Mouse (Mus musculus) bone marrow macrophage, adult 2 months (primary cell): ENCODE data around the gene Vcl. TPM values are rescaled to one million over a fixed set of nuclear protein-coding genes. Genes with fewer than 3 reads are reported as not detected.

ENCODE experiments used
- H3K27ac ChIP-seq: 2 replicates; pipeline ENCODE4 v1.5.1; 2012; ENCODE audit warnings: low read depth, low read length; ENCODE audit not compliant: insufficient read depth
- H3K4me1 ChIP-seq: 2 replicates; pipeline ENCODE4 v1.6.1; 2012; ENCODE audit warnings: low read length; ENCODE audit not compliant: control insufficient read depth, insufficient read depth
- H3K4me3 ChIP-seq: 2 replicates; pipeline ENCODE4 v1.5.1; 2012; ENCODE audit warnings: mild to moderate bottlenecking, low read length, moderate library complexity; ENCODE audit not compliant: insufficient read depth
- CTCF ChIP-seq: IDR thresholded peaks from 2 replicates; pipeline ENCODE4 v1.5.1; 2012; ENCODE audit warnings: low read depth, mild to moderate bottlenecking, low read length, moderate library complexity
- POLR2A ChIP-seq: IDR thresholded peaks from 2 replicates; pipeline ENCODE4 v1.6.1; 2012; ENCODE audit warnings: mild to moderate bottlenecking, low read depth, low read length, borderline replicate concordance
- polyA plus RNA-seq: library from polyadenylated mRNA; stranded (reverse); fragments of >200 nt; gene quantifications from 2 replicates; pipeline ENCODE4 v1.2.4, GENCODE M21; 2012; ENCODE audit not compliant: missing spikeins, insufficient read depth, insufficient read length

Vcl gene
- polyA plus RNA-seq, result 12.9 and 13.2 TPM in 2 replicates

GRCm38 (mm10) chr14:20928848-20929745 lies at the start of gene Vcl:
Gene Vcl, plus strand, starts transcription at chr14:20929398.
- Histone ChIP-seq H3K4me3 (peak within 1 kb of the TSS; percentile 87), H3K4me1 (peaks cover 26% of the 10 kb centered on the region), H3K27ac (peak within 1 kb of the TSS; percentile 66)
- peak; percentile 91 for TF ChIP-seq POLR2A
- no peak for TF ChIP-seq CTCF

- Histone ChIP-seq H3K4me1 (peaks cover 20% of the 10 kb centered on the region), H3K4me3 (peak overlapping the region; percentile 24; the same call in 1 of the 2 replicates), H3K27ac (peak overlapping the region; percentile 94)
- TF ChIP-seq CTCF (no peak), POLR2A (no peak)
Observed at GRCm38 (mm10) chr14:20884691-20885090, 44.5 kb upstream of the Vcl start.

GRCm38 (mm10) chr14:20885091-20885888 lies 43.9 kb upstream of the Vcl start:
- TF ChIP-seq POLR2A, result no peak
- TF ChIP-seq CTCF, result no peak
- Histone ChIP-seq H3K4me1 (peaks cover 20% of the 10 kb centered on the region), H3K4me3 (peak overlapping the region; percentile 40), H3K27ac (peak overlapping the region; percentile 94)

GRCm38 (mm10) chr14:20886266-20886665 lies 42.9 kb upstream of the Vcl start:
- Histone ChIP-seq H3K4me1 (peaks cover 21% of the 10 kb centered on the region), H3K4me3 (no peak overlapping the region), H3K27ac (peak overlapping the region; percentile 94)
- TF ChIP-seq POLR2A (no peak), CTCF (peak; percentile 30; the same call in 1 of the 2 replicates)

GRCm38 (mm10) chr14:20887541-20888085 lies 41.6 kb upstream of the Vcl start:
- no peak for TF ChIP-seq POLR2A
- TF ChIP-seq CTCF, result no peak

GRCm38 (mm10) chr14:20891941-20892402 lies 37.2 kb upstream of the Vcl start:
- no peak for TF ChIP-seq CTCF
- TF ChIP-seq POLR2A, result no peak
- H3K4me3 ChIP-seq, result peak overlapping the region; percentile 29; the same call in 1 of the 2 replicates
- H3K4me1 ChIP-seq, result peaks cover 23% of the 10 kb centered on the region
- peak overlapping the region; percentile 5 for H3K27ac ChIP-seq

More at GRCm38 (mm10) chr14:20887541-20888085, 41.6 kb upstream of the Vcl start:
- no peak overlapping the region for H3K27ac ChIP-seq
- peaks cover 31% of the 10 kb centered on the region for H3K4me1 ChIP-seq
- no peak overlapping the region for H3K4me3 ChIP-seq

- no peak overlapping the region for H3K4me3 ChIP-seq
- TF ChIP-seq POLR2A (no peak), CTCF (no peak)
- H3K27ac ChIP-seq, result no peak overlapping the region
- H3K4me1 ChIP-seq, result peaks cover 23% of the 10 kb centered on the region
Observed at GRCm38 (mm10) chr14:20893815-20894214, 35.4 kb upstream of the Vcl start.

GRCm38 (mm10) chr14:20901267-20901666 lies 27.9 kb upstream of the Vcl start:
- Histone ChIP-seq H3K4me3 (no peak overlapping the region), H3K4me1 (no peaks in the 10 kb centered on the region), H3K27ac (no peak overlapping the region)
- TF ChIP-seq CTCF (no peak), POLR2A (no peak)

GRCm38 (mm10) chr14:20903137-20903536 lies 26.1 kb upstream of the Vcl start:
- H3K4me3 ChIP-seq, result no peak overlapping the region
- no peaks in the 10 kb centered on the region for H3K4me1 ChIP-seq
- H3K27ac ChIP-seq, result no peak overlapping the region
- TF ChIP-seq POLR2A, result no peak
- no peak for TF ChIP-seq CTCF
